Mouse (Mus musculus): ENCODE measurements around the gene Olfr366.
"Not testable (repeated sequence)": the region's sequence is repeated elsewhere in the genome, so short reads cannot be mapped to it uniquely, and the experiment has no call there.

Olfr366 gene

GRCm38 (mm10) chr2:37211274-37211673 lies at the start of gene Olfr366:
Gene Olfr366, plus strand, starts transcription at chr2:37211574.
- DNase-seq (ENCODE audit: low spot score in 2 of 2): no peak

GRCm38 (mm10) chr2:37187898-37188297 lies 23.5 kb upstream of the Olfr366 start, which contains the start of gene Olfr365:
Gene Olfr365, plus strand, starts transcription at chr2:37188198.
- no peak for DNase-seq (ENCODE audit: low spot score in 2 of 2)

DNA sequence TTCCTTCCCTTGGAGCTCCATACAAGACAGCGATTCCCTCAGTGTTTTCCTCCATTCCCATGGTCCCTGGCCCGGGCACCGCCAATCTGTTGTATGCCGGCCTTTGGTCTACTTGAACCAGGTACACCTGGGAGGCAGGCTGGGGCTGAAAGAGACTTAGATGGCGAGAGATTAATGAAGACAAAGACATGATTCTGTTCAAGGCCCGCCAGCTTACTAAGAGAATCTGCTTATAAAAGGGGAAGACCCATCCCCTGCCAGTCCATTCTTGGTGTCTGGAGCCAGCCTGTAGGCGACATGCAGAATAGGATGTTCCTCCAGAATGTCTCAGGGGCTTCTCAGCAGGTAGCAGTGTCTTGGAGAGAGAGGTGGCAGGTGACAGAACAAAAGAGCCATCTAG lies 50.4 kb downstream of the Olfr366 start:
- DNase-seq (ENCODE audit: low spot score in 2 of 2): not testable (repeated sequence)

All from frontal cortex, postnatal 36 days (tissue).